Mouse (Mus musculus) liver, adult 2 months (tissue): ENCODE measurements around the gene Snhg11.

Experiments
- CTCF ChIP-seq: fragments of 200-500 bp; IDR thresholded peaks from 2 replicates; pipeline ENCODE4 v1.5.1; 2011; ENCODE audit warnings: low read depth, low read length, control low read depth
- POLR2A ChIP-seq: fragments of 200-500 bp; IDR thresholded peaks from 2 replicates; pipeline ENCODE4 v1.6.1; 2011; ENCODE audit warnings: low read length, control low read depth; ENCODE audit not compliant: insufficient read depth; ENCODE audit errors: extremely low read depth

GRCm38 (mm10) chr2:158408997-158409594 lies 33.7 kb downstream of the Snhg11 start:
- TF ChIP-seq POLR2A (no peak), CTCF (no peak)
